Mouse (Mus musculus): ENCODE measurements around the gene Pde4dip. TPM values are rescaled to one million over a fixed set of nuclear protein-coding genes. Genes with fewer than 3 reads are reported as not detected.

Pde4dip gene
- polyA plus RNA-seq, 1 experiment from 2014 or later, result 115 TPM

DNA sequence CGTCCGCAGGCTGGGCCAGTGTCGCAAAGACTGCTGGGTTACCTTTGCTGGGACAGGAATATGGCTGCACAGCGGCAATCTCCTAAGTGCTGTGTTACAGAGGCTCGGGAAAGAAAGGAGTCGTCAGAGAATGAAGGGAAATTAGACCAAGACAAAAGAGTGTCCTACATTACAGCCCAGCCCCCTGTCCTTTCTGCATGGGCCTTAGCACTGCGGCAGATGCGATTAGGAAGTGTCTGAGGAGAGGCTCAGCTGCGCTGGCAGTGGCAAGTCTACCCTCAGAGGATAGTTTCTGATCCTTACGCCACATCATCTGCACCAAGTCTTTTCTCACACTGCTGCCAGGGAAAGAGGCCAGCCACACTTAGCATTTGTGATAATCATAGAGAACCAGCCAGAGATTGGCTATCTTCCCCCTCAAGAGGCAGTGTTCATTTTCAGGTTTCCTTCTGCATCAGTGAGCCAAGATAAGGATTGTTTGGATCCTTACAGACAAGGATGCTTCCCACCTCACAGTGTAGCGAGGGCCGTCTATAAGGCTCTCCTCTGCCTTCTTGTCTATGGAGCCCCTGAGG is 197.0 kb downstream of the Pde4dip start:
- Histone ChIP-seq H3K4me2 (ENCODE audit: low read depth, low read length) (no peak overlapping the region), H3K27me3 (ENCODE audit: control insufficient read depth, insufficient read depth, low read length) (no peaks in the 10 kb centered on the region), H3K36me3 (ENCODE audit: control insufficient read depth, insufficient read depth) (peaks cover 16% of the 10 kb centered on the region), H3K9ac (ENCODE audit: low read length) (0 out of 2 replicates have a peak overlapping the region, but pooled peaks have one; percentile 19), H3K27ac (ENCODE audit: low read length) (no peak overlapping the region), H3K4me1 (ENCODE audit: control insufficient read depth, insufficient read depth, low read length) (no peaks in the 10 kb centered on the region), H3K4me3 (ENCODE audit: low read length) (no peak overlapping the region), H3K9me3 (replicated peaks; ENCODE audit: control insufficient read depth, low read length) (no peaks in the 10 kb centered on the region)
- ATAC-seq (replicated peaks; ENCODE audit: extremely low read depth, insufficient read depth, low FRiP score), result no peak
- WGBS, result 55% methylated on average over 12 of the region's 12 CpGs

- Histone ChIP-seq H3K4me2 (ENCODE audit: low read depth, low read length) (no peak overlapping the region), H3K27me3 (ENCODE audit: control insufficient read depth, insufficient read depth, low read length) (no peaks in the 10 kb centered on the region), H3K4me3 (ENCODE audit: low read length) (no peak overlapping the region), H3K4me1 (ENCODE audit: control insufficient read depth, insufficient read depth, low read length) (no peaks in the 10 kb centered on the region), H3K9me3 (replicated peaks; ENCODE audit: control insufficient read depth, low read length) (no peaks in the 10 kb centered on the region), H3K27ac (ENCODE audit: low read length) (no peak overlapping the region), H3K9ac (ENCODE audit: low read length) (no peak overlapping the region), H3K36me3 (ENCODE audit: control insufficient read depth, insufficient read depth) (peaks cover 12% of the 10 kb centered on the region)
- no peak for ATAC-seq (replicated peaks; ENCODE audit: extremely low read depth, insufficient read depth, low FRiP score)
- WGBS, result 49% methylated on average over 7 of the region's 7 CpGs
These were observed 197.9 kb downstream of the Pde4dip start for GRCm38 (mm10) chr3:97690590-97690989.

DNA sequence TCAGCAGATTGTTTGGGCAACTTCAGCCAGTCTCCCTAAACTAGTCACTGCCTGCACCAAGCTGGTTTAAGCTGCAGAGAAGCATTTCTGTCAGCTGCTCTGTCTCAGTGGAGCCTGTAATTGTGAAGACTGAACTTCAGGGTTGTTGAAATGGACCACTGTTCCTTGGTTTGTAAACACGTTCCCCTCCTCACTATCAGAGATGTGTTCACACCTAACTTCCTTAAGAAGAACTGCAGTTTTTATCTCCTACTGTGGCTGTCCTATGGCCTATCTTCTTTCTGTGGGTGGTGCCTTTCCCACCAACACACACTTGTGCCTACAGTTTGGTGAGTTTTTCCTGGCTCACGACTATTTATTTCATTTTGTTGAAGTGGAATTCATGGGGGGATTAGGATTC is 199.2 kb downstream of the Pde4dip start:
- no peaks in the 10 kb centered on the region; the same call in 1 of the 2 replicates for H3K4me1 ChIP-seq (ENCODE audit: control insufficient read depth, insufficient read depth, low read length)
- no peak overlapping the region for H3K4me3 ChIP-seq (ENCODE audit: low read length)
- WGBS, result 54% methylated on average over 2 of the region's 2 CpGs
- no peak overlapping the region for H3K27ac ChIP-seq (ENCODE audit: low read length)
- no peaks in the 10 kb centered on the region for H3K27me3 ChIP-seq (ENCODE audit: control insufficient read depth, insufficient read depth, low read length)
- H3K4me2 ChIP-seq (ENCODE audit: low read depth, low read length), result no peak overlapping the region
- H3K9me3 ChIP-seq (replicated peaks; ENCODE audit: control insufficient read depth, low read length), result no peaks in the 10 kb centered on the region
- H3K36me3 ChIP-seq (ENCODE audit: control insufficient read depth, insufficient read depth), result peaks cover 4% of the 10 kb centered on the region; the same call in 1 of the 2 replicates
- no peak overlapping the region for H3K9ac ChIP-seq (ENCODE audit: low read length)
- ATAC-seq (replicated peaks; ENCODE audit: extremely low read depth, insufficient read depth, low FRiP score), result no peak

DNA sequence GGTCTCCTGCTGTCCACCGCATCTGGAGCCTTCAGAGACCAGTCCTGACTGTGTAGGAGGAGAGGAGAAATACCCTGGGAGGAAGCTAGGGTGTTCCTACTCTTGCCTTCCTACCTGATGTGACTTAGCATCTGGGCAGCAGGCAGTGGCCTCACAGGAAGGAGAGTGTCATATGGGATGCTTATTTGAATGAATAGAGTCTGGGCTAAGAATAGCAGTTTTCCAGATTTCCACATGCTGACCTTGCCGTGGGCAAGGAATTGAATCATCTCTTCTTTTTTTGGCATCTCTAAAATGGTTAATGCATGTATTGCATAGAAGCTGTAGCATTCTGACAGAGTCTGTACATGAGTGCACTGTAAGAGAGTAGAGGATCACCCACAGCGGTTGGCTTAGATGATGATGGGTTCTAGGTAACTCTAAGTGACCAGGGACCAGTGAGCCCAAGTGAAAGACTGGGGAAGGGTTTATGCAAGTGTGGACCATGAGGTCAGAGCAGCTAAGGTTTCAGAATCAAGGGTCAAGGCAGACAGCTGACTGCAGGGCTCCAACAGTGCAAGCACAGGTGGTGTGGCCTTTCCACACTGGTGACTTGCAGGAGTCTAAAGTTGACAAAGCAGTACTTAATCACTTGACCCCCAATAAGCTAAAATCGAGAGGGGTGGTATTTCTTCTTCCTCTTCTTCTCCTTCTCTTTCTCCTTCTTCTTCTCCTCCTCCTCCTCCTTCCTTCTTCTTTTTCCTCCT is 202.0 kb downstream of the Pde4dip start:
- no peaks in the 10 kb centered on the region for H3K9me3 ChIP-seq (replicated peaks; ENCODE audit: control insufficient read depth, low read length)
- no peak for ATAC-seq (replicated peaks; ENCODE audit: extremely low read depth, insufficient read depth, low FRiP score)
- H3K27me3 ChIP-seq (ENCODE audit: control insufficient read depth, insufficient read depth, low read length), result no peaks in the 10 kb centered on the region
- WGBS, result 66% methylated on average over 4 of the region's 4 CpGs
- no peak overlapping the region for H3K9ac ChIP-seq (ENCODE audit: low read length)
- H3K4me1 ChIP-seq (ENCODE audit: control insufficient read depth, insufficient read depth, low read length), result peaks cover 15% of the 10 kb centered on the region
- H3K27ac ChIP-seq (ENCODE audit: low read length), result no peak overlapping the region
- no peaks in the 10 kb centered on the region; the same call in 1 of the 2 replicates for H3K36me3 ChIP-seq (ENCODE audit: control insufficient read depth, insufficient read depth)
- H3K4me2 ChIP-seq (ENCODE audit: low read depth, low read length), result no peak overlapping the region
- no peak overlapping the region for H3K4me3 ChIP-seq (ENCODE audit: low read length)

DNA sequence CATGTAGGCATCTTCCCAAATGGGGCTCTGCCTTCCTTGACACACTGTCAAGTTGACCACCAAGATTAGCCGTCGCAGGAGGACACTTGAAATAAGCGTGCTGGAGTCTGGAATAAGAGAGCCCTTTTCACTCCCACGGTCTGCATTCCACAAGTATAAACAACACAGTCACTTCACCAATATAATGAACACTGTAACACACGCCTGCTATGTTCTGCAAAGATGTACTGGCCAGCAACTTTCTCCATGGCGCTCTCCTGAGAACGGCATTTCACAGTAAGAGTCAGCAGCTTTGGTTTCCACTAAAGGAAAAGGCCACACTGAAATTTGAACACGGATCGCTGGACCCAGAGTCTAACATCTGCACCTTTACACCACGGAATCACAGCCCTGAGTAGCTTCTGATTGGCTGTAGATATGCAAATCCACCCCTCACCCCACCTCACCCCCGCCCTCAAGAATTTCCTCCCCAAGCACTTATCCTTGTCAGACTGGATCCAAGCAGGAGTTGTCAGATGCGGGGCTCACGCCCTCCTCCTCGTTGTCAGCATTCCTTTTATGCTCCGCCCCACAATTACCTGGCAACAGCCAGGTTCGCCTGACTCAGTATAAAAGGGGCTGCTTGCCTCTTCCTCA is 204.8 kb downstream of the Pde4dip start:
- no peaks in the 10 kb centered on the region for H3K9me3 ChIP-seq (replicated peaks; ENCODE audit: control insufficient read depth, low read length)
- H3K4me2 ChIP-seq (ENCODE audit: low read depth, low read length), result peak overlapping the region; percentile 57
- peaks cover 17% of the 10 kb centered on the region for H3K4me1 ChIP-seq (ENCODE audit: control insufficient read depth, insufficient read depth, low read length)
- no peak overlapping the region for H3K27ac ChIP-seq (ENCODE audit: low read length)
- WGBS, result 8% methylated on average over 16 of the region's 16 CpGs
- peak overlapping the region; percentile 31; the same call in 1 of the 2 replicates for H3K9ac ChIP-seq (ENCODE audit: low read length)
- peak; percentile 45 for ATAC-seq (replicated peaks; ENCODE audit: extremely low read depth, insufficient read depth, low FRiP score)
- no peaks in the 10 kb centered on the region for H3K27me3 ChIP-seq (ENCODE audit: control insufficient read depth, insufficient read depth, low read length)
- H3K4me3 ChIP-seq (ENCODE audit: low read length), result peak overlapping the region; percentile 26
- no peaks in the 10 kb centered on the region for H3K36me3 ChIP-seq (ENCODE audit: control insufficient read depth, insufficient read depth)

DNA sequence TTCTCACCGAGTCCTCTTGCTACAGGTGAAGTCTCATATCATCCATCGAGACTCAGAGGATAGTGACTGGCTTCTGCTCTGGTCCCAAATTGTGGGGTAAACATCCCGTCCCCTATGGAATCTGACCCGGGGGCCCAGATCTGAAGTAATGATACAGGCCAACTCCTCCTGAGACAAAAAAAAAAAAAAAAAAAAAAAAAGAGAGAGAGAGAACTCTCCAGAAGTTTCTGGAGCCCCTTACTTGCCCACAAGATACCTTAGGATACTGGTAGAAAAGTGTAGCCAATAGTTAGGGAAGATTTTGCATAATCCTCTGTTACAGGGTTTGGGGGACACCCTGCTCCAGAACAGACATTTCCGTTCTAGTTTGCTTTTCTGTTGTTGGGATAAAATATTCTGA is 205.9 kb downstream of the Pde4dip start:
- ATAC-seq (replicated peaks; ENCODE audit: extremely low read depth, insufficient read depth, low FRiP score), result no peak
- no peaks in the 10 kb centered on the region for H3K36me3 ChIP-seq (ENCODE audit: control insufficient read depth, insufficient read depth)
- peak overlapping the region; percentile 83 for H3K4me2 ChIP-seq (ENCODE audit: low read depth, low read length)
- H3K9ac ChIP-seq (ENCODE audit: low read length), result peak overlapping the region; percentile 57; the same call in 1 of the 2 replicates
- no peak overlapping the region for H3K27ac ChIP-seq (ENCODE audit: low read length)
- peaks cover 17% of the 10 kb centered on the region for H3K4me1 ChIP-seq (ENCODE audit: control insufficient read depth, insufficient read depth, low read length)
- H3K9me3 ChIP-seq (replicated peaks; ENCODE audit: control insufficient read depth, low read length), result no peaks in the 10 kb centered on the region
- no peaks in the 10 kb centered on the region for H3K27me3 ChIP-seq (ENCODE audit: control insufficient read depth, insufficient read depth, low read length)
- 32% methylated on average over 5 of the region's 5 CpGs for WGBS
- peak overlapping the region; percentile 51 for H3K4me3 ChIP-seq (ENCODE audit: low read length)

DNA sequence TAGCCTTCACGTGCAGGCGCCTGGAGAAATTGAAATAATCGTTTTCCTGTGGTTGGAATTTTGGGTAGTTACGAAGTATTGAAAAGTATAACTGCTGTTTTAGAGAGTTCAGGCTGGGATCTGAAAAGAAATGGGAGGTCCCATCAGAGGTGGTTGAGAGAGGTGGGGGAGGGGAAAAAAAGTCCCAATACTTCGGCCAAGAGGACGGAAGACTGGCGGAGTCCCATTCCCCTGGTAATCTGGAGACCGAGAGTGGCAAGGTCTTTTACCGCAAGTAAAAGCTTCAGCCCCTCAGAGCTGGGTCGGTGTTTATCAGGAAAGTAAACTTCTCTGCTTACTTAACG is 206.4 kb downstream of the Pde4dip start:
- Histone ChIP-seq H3K9me3 (replicated peaks; ENCODE audit: control insufficient read depth, low read length) (no peaks in the 10 kb centered on the region), H3K4me3 (ENCODE audit: low read length) (peak overlapping the region; percentile 51), H3K27ac (ENCODE audit: low read length) (no peak overlapping the region), H3K4me2 (ENCODE audit: low read depth, low read length) (peak overlapping the region; percentile 83), H3K4me1 (ENCODE audit: control insufficient read depth, insufficient read depth, low read length) (peaks cover 17% of the 10 kb centered on the region), H3K9ac (ENCODE audit: low read length) (peak overlapping the region; percentile 57; the same call in 1 of the 2 replicates), H3K27me3 (ENCODE audit: control insufficient read depth, insufficient read depth, low read length) (no peaks in the 10 kb centered on the region), H3K36me3 (ENCODE audit: control insufficient read depth, insufficient read depth) (no peaks in the 10 kb centered on the region)
- no peak for ATAC-seq (replicated peaks; ENCODE audit: extremely low read depth, insufficient read depth, low FRiP score)
- WGBS, result 4% methylated on average over 11 of the region's 11 CpGs

DNA sequence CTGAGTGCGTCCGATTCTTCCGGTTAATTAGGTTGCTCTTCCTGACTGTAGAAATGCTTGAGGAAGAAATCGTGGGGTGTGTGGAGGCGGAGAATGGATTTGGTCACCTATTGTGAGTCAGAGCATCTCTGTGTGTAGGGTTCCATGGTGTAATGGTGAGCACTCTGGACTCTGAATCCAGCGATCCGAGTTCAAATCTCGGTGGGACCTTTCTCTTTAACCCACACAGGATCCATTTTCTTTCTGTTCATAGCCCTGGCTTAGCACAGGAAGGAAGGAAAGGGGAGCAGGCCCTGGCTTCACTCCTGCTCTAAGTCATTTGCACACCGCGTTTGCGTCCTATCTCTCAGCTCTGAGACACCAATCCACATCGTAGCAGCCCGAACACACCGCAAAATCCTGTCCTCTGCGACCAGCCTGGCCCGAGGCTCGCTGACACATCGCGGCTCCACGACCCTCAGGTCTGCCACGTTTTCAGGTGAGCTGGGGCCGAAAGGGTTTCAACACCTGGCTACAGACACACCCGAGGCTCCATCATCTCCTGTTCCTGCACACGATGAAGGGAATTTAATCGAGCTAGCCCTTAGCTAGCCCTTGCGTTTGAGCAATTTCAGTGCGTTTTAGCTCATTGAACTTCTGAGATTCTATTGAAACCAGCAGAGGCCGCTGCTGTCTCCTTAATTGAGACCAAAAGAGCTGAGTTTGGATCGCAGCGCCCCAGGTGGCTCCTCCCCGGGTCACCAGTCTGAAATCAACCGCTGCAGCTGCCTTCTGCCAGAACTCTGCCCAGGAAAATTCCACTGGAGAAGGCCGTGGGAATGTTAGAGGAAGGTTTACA is 207.0 kb downstream of the Pde4dip start:
- Histone ChIP-seq H3K9ac (ENCODE audit: low read length) (peak overlapping the region; percentile 58), H3K4me3 (ENCODE audit: low read length) (peak overlapping the region; percentile 51), H3K4me2 (ENCODE audit: low read depth, low read length) (peak overlapping the region; percentile 83), H3K4me1 (ENCODE audit: control insufficient read depth, insufficient read depth, low read length) (peaks cover 17% of the 10 kb centered on the region), H3K27ac (ENCODE audit: low read length) (no peak overlapping the region), H3K27me3 (ENCODE audit: control insufficient read depth, insufficient read depth, low read length) (no peaks in the 10 kb centered on the region), H3K36me3 (ENCODE audit: control insufficient read depth, insufficient read depth) (no peaks in the 10 kb centered on the region), H3K9me3 (replicated peaks; ENCODE audit: control insufficient read depth, low read length) (no peaks in the 10 kb centered on the region)
- 1% methylated on average over 33 of the region's 33 CpGs for WGBS
- ATAC-seq (replicated peaks; ENCODE audit: extremely low read depth, insufficient read depth, low FRiP score), result no peak

Measured in heart, embryonic 16.5 days (tissue).